13 mouse cellular contexts compared by ENCODE assay signal in the genomic region with DNA sequence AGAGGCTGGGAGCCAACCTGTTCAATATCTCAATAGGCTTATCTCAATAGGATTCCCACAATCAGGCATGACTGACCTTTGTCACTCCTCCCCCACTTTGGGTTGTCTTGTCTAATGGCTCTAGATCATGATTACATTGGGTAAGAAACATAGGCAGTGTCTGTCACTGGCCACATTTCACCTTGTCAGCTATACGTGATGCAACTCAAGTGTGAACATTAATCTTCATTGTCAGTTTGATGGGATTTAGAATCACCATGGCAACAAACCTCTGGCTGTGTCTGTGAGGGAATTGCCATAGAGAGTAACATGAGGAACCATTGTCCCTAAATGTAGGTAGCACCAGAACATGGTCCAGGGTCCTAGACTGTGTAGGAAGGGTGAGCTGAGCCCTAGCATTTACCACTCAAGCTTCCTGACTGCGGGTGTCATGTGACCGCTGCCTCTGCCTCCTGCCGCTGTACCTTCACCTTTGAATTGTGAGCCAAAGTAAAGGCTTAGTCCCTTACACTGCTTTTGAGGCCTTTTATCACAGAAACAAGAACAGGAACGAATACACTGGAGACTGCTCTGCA. TPM values are rescaled to one million over a fixed set of nuclear protein-coding genes. Genes with fewer than 3 reads are reported as not detected.
DNase-seq lines count a peak whose midpoint lies in the region; ATAC-seq and TF ChIP-seq lines count a peak whose summit lies in the region.
"Had no signal": no experiment of that assay in that cellular context is flagged by ENCODE, and none has a peak within 500 bp of the region (broad histone marks: within the 10 kb centered on the region; RNA-seq: fewer than 3 reads in every experiment).

No protein-coding gene starts in this region.

- 0 out of 2 replicates have a peak, but pooled peaks have one; percentile 46 for ATAC-seq in kidney, embryonic 15.5 days (replicated peaks; ENCODE audit: low FRiP score)
- ATAC-seq in forebrain, embryonic 13.5 days, result peak; percentile 63
- peak; percentile 73 for ATAC-seq in hindbrain, embryonic 16.5 days
- ATAC-seq in neural tube, embryonic 14.5 days (ENCODE audit: low read depth), result peak; percentile 75
- ATAC-seq: CD4-positive, CD25-positive, alpha-beta regulatory T cell, adult 4 months had no signal

- no peak for TF ChIP-seq CTCF in layer of hippocampus, adult 2 months (conservative IDR thresholded peaks at IDR 0.05)

- H3K36me3 ChIP-seq in kidney, embryonic 15.5 days, result peaks cover 9% of the 10 kb centered on the region; the same call in 1 of the 2 replicates
- H3K36me3 ChIP-seq in forebrain, embryonic 13.5 days (ENCODE audit: poor library complexity, severe bottlenecking), result peaks cover 8% of the 10 kb centered on the region
- no peaks in the 10 kb centered on the region for H3K36me3 ChIP-seq in hindbrain, embryonic 16.5 days (ENCODE audit: control insufficient read depth, insufficient read depth, low read length)
- H3K36me3 ChIP-seq in neural tube, embryonic 14.5 days (ENCODE audit: control insufficient read depth, insufficient read depth, low read length), result no peaks in the 10 kb centered on the region

- WGBS in kidney, embryonic 15.5 days, result 58% methylated on average over 5 of the region's 5 CpGs
- WGBS in forebrain, embryonic 13.5 days, result 51% methylated on average over 5 of the region's 5 CpGs
- WGBS in hindbrain, embryonic 16.5 days, result 55% methylated on average over 5 of the region's 5 CpGs
- whole genome bisulfite sequencing in neural tube, embryonic 14.5 days, result 63% methylated on average over 5 of the region's 5 CpGs

- no peaks in the 10 kb centered on the region for H3K9me3 ChIP-seq in kidney, embryonic 15.5 days (replicated peaks)
- no peaks in the 10 kb centered on the region for H3K9me3 ChIP-seq in forebrain, embryonic 13.5 days (replicated peaks)
- H3K9me3 ChIP-seq in hindbrain, embryonic 16.5 days (ENCODE audit: control insufficient read depth, low read length), result no peaks in the 10 kb centered on the region
- H3K9me3 ChIP-seq in neural tube, embryonic 14.5 days (ENCODE audit: control insufficient read depth, low read length), result no peaks in the 10 kb centered on the region
- H3K9me3 ChIP-seq: liver, embryonic 15.5 days; megakaryocyte, embryonic 14.5 days had no signal

- no peak overlapping the region for H3K27ac ChIP-seq in kidney, embryonic 15.5 days
- H3K27ac ChIP-seq in forebrain, embryonic 13.5 days, result no peak overlapping the region
- H3K27ac ChIP-seq in hindbrain, embryonic 16.5 days (ENCODE audit: low read depth, low read length), result no peak overlapping the region
- peak overlapping the region; percentile 22; the same call in 1 of the 2 replicates for H3K27ac ChIP-seq in neural tube, embryonic 14.5 days (ENCODE audit: low read depth, low read length)
- no peak overlapping the region for H3K27ac ChIP-seq in layer of hippocampus, adult 2 months
- H3K27ac ChIP-seq: left cerebral cortex, adult 2 months; liver, embryonic 15.5 days had no signal

- H3K4me2 ChIP-seq in kidney, embryonic 15.5 days, result no peak overlapping the region
- no peak overlapping the region for H3K4me2 ChIP-seq in forebrain, embryonic 13.5 days
- no peak overlapping the region for H3K4me2 ChIP-seq in hindbrain, embryonic 16.5 days (ENCODE audit: low read length)
- H3K4me2 ChIP-seq in neural tube, embryonic 14.5 days (ENCODE audit: low read depth, low read length), result no peak overlapping the region
- H3K4me2 ChIP-seq: liver, embryonic 15.5 days had no signal

- no peak overlapping the region for H3K9ac ChIP-seq in kidney, embryonic 15.5 days
- H3K9ac ChIP-seq in forebrain, embryonic 13.5 days, result no peak overlapping the region
- H3K9ac ChIP-seq in hindbrain, embryonic 16.5 days (ENCODE audit: low read depth, low read length), result no peak overlapping the region
- no peak overlapping the region for H3K9ac ChIP-seq in neural tube, embryonic 14.5 days (replicated peaks; ENCODE audit: low read depth, low read length)
- H3K9ac ChIP-seq: liver, embryonic 15.5 days had no signal

- 0 out of 2 replicates have a peak, but pooled peaks cover 4% of the 10 kb centered on the region for H3K4me1 ChIP-seq in kidney, embryonic 15.5 days
- H3K4me1 ChIP-seq in forebrain, embryonic 13.5 days, result peaks cover 3% of the 10 kb centered on the region; the same call in 1 of the 2 replicates
- no peaks in the 10 kb centered on the region for H3K4me1 ChIP-seq in hindbrain, embryonic 16.5 days (ENCODE audit: control insufficient read depth, insufficient read depth, low read depth, low read length)
- H3K4me1 ChIP-seq in neural tube, embryonic 14.5 days (ENCODE audit: control insufficient read depth, insufficient read depth, low read length), result peaks cover 7% of the 10 kb centered on the region; the same call in 1 of the 2 replicates

- no peak for DNase-seq in kidney, postnatal 10 days
- no peak for DNase-seq in layer of hippocampus, adult 2 months (ENCODE audit: low spot score in 2 of 2)
- DNase-seq in frontal cortex, postnatal 36 days (ENCODE audit: low spot score in 2 of 2), result no peak
- DNase-seq: adrenal gland, adult 8-10 months; thymus, adult 2 months had no signal

- H3K4me3 ChIP-seq in kidney, embryonic 15.5 days (replicated peaks), result no peak overlapping the region
- H3K4me3 ChIP-seq in forebrain, embryonic 13.5 days, result no peak overlapping the region
- no peak overlapping the region for H3K4me3 ChIP-seq in hindbrain, embryonic 16.5 days (ENCODE audit: low read length)
- no peak overlapping the region for H3K4me3 ChIP-seq in neural tube, embryonic 14.5 days (ENCODE audit: low read depth, low read length)
- no peak overlapping the region for H3K4me3 ChIP-seq in layer of hippocampus, adult 2 months
- H3K4me3 ChIP-seq: left cerebral cortex, adult 2 months; liver, embryonic 15.5 days; megakaryocyte, embryonic 14.5 days had no signal

- 0 out of 2 replicates have a peak, but pooled peaks cover 2% of the 10 kb centered on the region for H3K27me3 ChIP-seq in kidney, embryonic 15.5 days
- H3K27me3 ChIP-seq in forebrain, embryonic 13.5 days, result no peaks in the 10 kb centered on the region
- no peaks in the 10 kb centered on the region for H3K27me3 ChIP-seq in hindbrain, embryonic 16.5 days (replicated peaks; ENCODE audit: control insufficient read depth, insufficient read depth, low read length)
- no peaks in the 10 kb centered on the region for H3K27me3 ChIP-seq in neural tube, embryonic 14.5 days (ENCODE audit: control insufficient read depth, insufficient read depth, low read length)
- H3K27me3 ChIP-seq: liver, embryonic 15.5 days; megakaryocyte, embryonic 14.5 days had no signal

RNA-seq across cellular contexts. Expression of a gene that starts 5.1 kb away (rescaled TPM):
- 17.2 and 17.3 TPM in 2 replicates for polyA plus RNA-seq in kidney, embryonic 15.5 days (2015; fragmentation: Nextera tagmentation; extraction: Ambion mirVana)
- 68.9 and 77.4 TPM in 2 replicates for polyA plus RNA-seq in forebrain, embryonic 13.5 days (2015; fragmentation: Nextera tagmentation; extraction: Ambion mirVana)
- polyA plus RNA-seq in hindbrain, embryonic 16.5 days (2015; fragmentation: Nextera tagmentation; extraction: Ambion mirVana), result 51.0 and 53.4 TPM in 2 replicates
- polyA plus RNA-seq in neural tube, embryonic 14.5 days (2014; fragmentation: Nextera tagmentation; extraction: Ambion mirVana), result 53.8 and 63.6 TPM in 2 replicates
- total RNA-seq in layer of hippocampus, adult 2 months (2021), result 10 to 100 TPM; 89.9 to 92.4 TPM
